Mouse (Mus musculus): Measurements from ENCODE around the gene Calr. TPM values are rescaled to one million over a fixed set of nuclear protein-coding genes. Genes with fewer than 3 reads are reported as not detected.

Gene Calr
- polyA plus RNA-seq, 1 experiment from 2014 or later = 318 TPM

DNA sequence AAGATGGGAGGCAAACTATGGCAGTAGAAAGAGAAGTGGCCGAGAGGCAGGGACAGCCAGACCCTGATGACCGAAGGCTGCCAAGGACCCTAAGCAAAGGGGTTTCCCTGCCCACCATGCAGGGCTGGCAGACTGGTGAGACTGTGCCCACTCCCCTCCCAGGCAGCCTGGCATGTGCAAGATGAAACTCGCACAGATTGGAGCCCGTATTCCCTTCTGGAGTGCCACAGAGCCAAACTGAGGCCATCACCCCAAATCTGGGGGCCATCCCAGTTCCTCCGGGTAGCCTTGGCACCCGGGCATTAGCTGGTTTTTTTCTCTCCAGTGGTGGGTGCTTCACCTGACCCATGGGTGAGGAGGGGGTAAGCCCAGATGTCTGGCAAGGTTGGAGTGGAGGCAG, 48.8 kb downstream of the Calr start:
- TF ChIP-seq CTCF (IDR thresholded peaks at IDR 0.05) (no peak), EP300 (IDR thresholded peaks at IDR 0.05) (no peak)
- DNase-seq (ENCODE audit: low spot score) (no peak), ATAC-seq (no peak)
- H3K9ac ChIP-seq (replicated peaks; ENCODE audit: low read depth) = 0 out of 2 replicates have a peak overlapping the region, but pooled peaks have one; percentile 12
- H3K27me3 ChIP-seq (replicated peaks; ENCODE audit: insufficient read depth, low read length) = no peaks in the 10 kb centered on the region
- H3K27ac ChIP-seq (ENCODE audit: low read length) = no peak overlapping the region
- peaks cover 8% of the 10 kb centered on the region for H3K4me1 ChIP-seq (ENCODE audit: insufficient read depth, low read depth, low read length)
- H3K9me3 ChIP-seq (ENCODE audit: low read length) = no peaks in the 10 kb centered on the region
- H3K36me3 ChIP-seq (ENCODE audit: insufficient read depth, low read length) = 0 out of 2 replicates have a peak, but pooled peaks cover 6% of the 10 kb centered on the region
- H3K4me2 ChIP-seq (replicated peaks; ENCODE audit: low read depth, low read length) = no peak overlapping the region
- WGBS = 69% methylated on average over 6 of the region's 6 CpGs
- no peak overlapping the region for H3K4me3 ChIP-seq (ENCODE audit: low read depth, low read length)

- Histone ChIP-seq H3K27ac (ENCODE audit: low read length) (no peak overlapping the region), H3K27me3 (replicated peaks; ENCODE audit: insufficient read depth, low read length) (no peaks in the 10 kb centered on the region), H3K4me2 (replicated peaks; ENCODE audit: low read depth, low read length) (no peak overlapping the region), H3K9me3 (ENCODE audit: low read length) (no peaks in the 10 kb centered on the region), H3K4me3 (ENCODE audit: low read depth, low read length) (no peak overlapping the region), H3K36me3 (ENCODE audit: insufficient read depth, low read length) (0 out of 2 replicates have a peak, but pooled peaks cover 6% of the 10 kb centered on the region), H3K9ac (replicated peaks; ENCODE audit: low read depth) (no peak overlapping the region), H3K4me1 (ENCODE audit: insufficient read depth, low read depth, low read length) (peaks cover 8% of the 10 kb centered on the region)
- DNase-seq (ENCODE audit: low spot score) = no peak
- ATAC-seq = no peak
- TF ChIP-seq CTCF (IDR thresholded peaks at IDR 0.05) (no peak), EP300 (IDR thresholded peaks at IDR 0.05) (no peak)
- 88% methylated on average over 15 of the region's 15 CpGs for WGBS
Measured at GRCm38 (mm10) chr8:84797256-84797797, 49.4 kb downstream of the Calr start.

DNA sequence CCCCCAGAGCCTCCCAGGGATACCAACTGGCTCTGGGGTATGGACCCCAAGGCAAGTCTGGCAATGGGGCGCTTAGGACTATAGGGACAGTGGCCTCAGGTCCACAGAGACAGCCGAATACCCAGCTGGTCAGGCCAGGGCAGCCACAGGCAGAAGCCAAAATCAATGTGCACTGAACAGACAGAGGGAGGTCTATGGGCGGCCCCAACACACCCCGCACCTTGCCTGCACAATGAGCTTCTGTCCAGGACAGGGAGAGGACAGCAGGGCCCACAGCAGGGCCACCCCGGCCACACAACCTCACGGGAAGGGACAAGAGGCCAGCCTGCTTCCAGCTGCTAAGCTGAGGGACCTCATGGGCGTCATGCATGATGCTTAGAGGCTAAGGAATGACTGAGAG, 52.2 kb downstream of the Calr start:
- no peak overlapping the region for H3K4me2 ChIP-seq (replicated peaks; ENCODE audit: low read depth, low read length)
- 0 out of 2 replicates have a peak, but pooled peaks cover 6% of the 10 kb centered on the region for H3K36me3 ChIP-seq (ENCODE audit: insufficient read depth, low read length)
- DNase-seq (ENCODE audit: low spot score) (peak; percentile 55), ATAC-seq (peak; percentile 20)
- H3K9ac ChIP-seq (replicated peaks; ENCODE audit: low read depth) = no peak overlapping the region
- no peaks in the 10 kb centered on the region for H3K27me3 ChIP-seq (replicated peaks; ENCODE audit: insufficient read depth, low read length)
- peaks cover 22% of the 10 kb centered on the region for H3K4me1 ChIP-seq (ENCODE audit: insufficient read depth, low read depth, low read length)
- no peak for TF ChIP-seq CTCF (IDR thresholded peaks at IDR 0.05)
- no peak for TF ChIP-seq EP300 (IDR thresholded peaks at IDR 0.05)
- no peak overlapping the region for H3K4me3 ChIP-seq (ENCODE audit: low read depth, low read length)
- H3K27ac ChIP-seq (ENCODE audit: low read length) = 0 out of 2 replicates have a peak overlapping the region, but pooled peaks have one; percentile 47
- WGBS = 34% methylated on average over 7 of the region's 7 CpGs
- no peaks in the 10 kb centered on the region for H3K9me3 ChIP-seq (ENCODE audit: low read length)

- Histone ChIP-seq H3K27ac (ENCODE audit: low read length) (0 out of 2 replicates have a peak overlapping the region, but pooled peaks have one; percentile 47), H3K4me3 (ENCODE audit: low read depth, low read length) (no peak overlapping the region), H3K27me3 (replicated peaks; ENCODE audit: insufficient read depth, low read length) (no peaks in the 10 kb centered on the region), H3K4me2 (replicated peaks; ENCODE audit: low read depth, low read length) (no peak overlapping the region), H3K9me3 (ENCODE audit: low read length) (no peaks in the 10 kb centered on the region), H3K36me3 (ENCODE audit: insufficient read depth, low read length) (0 out of 2 replicates have a peak, but pooled peaks cover 6% of the 10 kb centered on the region), H3K9ac (replicated peaks; ENCODE audit: low read depth) (no peak overlapping the region), H3K4me1 (ENCODE audit: insufficient read depth, low read depth, low read length) (peaks cover 26% of the 10 kb centered on the region)
- DNase-seq (ENCODE audit: low spot score) (peak; percentile 74), ATAC-seq (peak; percentile 36)
- TF ChIP-seq EP300 (IDR thresholded peaks at IDR 0.05) = no peak
- no peak for TF ChIP-seq CTCF (IDR thresholded peaks at IDR 0.05)
- 53% methylated on average over 11 of the region's 13 CpGs for WGBS
Measured at GRCm38 (mm10) chr8:84793791-84794485, 52.8 kb downstream of the Calr start.

GRCm38 (mm10) chr8:84793134-84793533, 53.6 kb downstream of the Calr start:
- no peak overlapping the region for H3K9ac ChIP-seq (replicated peaks; ENCODE audit: low read depth)
- H3K27ac ChIP-seq (ENCODE audit: low read length) = no peak overlapping the region
- no peak overlapping the region for H3K4me2 ChIP-seq (replicated peaks; ENCODE audit: low read depth, low read length)
- ATAC-seq (no peak), DNase-seq (ENCODE audit: low spot score) (no peak)
- H3K9me3 ChIP-seq (ENCODE audit: low read length) = no peaks in the 10 kb centered on the region
- no peak overlapping the region for H3K4me3 ChIP-seq (ENCODE audit: low read depth, low read length)
- H3K36me3 ChIP-seq (ENCODE audit: insufficient read depth, low read length) = 0 out of 2 replicates have a peak, but pooled peaks cover 6% of the 10 kb centered on the region
- no peak for TF ChIP-seq CTCF (IDR thresholded peaks at IDR 0.05)
- TF ChIP-seq EP300 (IDR thresholded peaks at IDR 0.05) = no peak
- 80% methylated on average over 9 of the region's 9 CpGs for WGBS
- no peaks in the 10 kb centered on the region for H3K27me3 ChIP-seq (replicated peaks; ENCODE audit: insufficient read depth, low read length)
- H3K4me1 ChIP-seq (ENCODE audit: insufficient read depth, low read depth, low read length) = peaks cover 27% of the 10 kb centered on the region

DNA sequence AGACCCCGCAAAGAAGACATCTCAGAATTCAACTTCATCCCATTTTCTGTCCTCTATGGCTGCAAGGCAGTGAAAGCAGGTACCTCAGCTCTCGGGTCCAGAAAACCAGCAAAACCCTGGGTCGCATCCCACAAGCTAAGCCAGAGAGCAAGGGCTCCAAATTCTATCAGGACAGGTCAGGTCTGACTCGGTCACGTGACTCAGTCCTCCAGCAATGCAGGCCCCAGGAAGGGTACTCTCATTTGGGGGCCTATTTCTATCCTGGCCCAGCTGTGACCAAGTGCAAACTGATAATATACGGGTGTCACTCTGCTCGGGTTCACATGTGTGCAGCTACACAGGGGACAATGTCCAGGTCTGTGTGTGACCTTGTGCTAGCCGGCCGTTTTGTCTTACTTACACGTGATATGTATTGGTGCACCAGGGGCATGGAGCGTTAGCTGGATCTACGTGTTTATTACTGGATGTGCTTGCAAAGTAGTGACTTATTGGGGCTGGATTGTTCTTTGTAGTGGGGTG, 54.2 kb downstream of the Calr start:
- H3K4me1 ChIP-seq (ENCODE audit: insufficient read depth, low read depth, low read length) = peaks cover 31% of the 10 kb centered on the region
- no peaks in the 10 kb centered on the region for H3K9me3 ChIP-seq (ENCODE audit: low read length)
- H3K36me3 ChIP-seq (ENCODE audit: insufficient read depth, low read length) = 0 out of 2 replicates have a peak, but pooled peaks cover 6% of the 10 kb centered on the region
- TF ChIP-seq EP300 (IDR thresholded peaks at IDR 0.05) = no peak
- no peak overlapping the region for H3K4me2 ChIP-seq (replicated peaks; ENCODE audit: low read depth, low read length)
- no peak for DNase-seq (ENCODE audit: low spot score)
- no peak overlapping the region for H3K4me3 ChIP-seq (ENCODE audit: low read depth, low read length)
- H3K27me3 ChIP-seq (replicated peaks; ENCODE audit: insufficient read depth, low read length) = no peaks in the 10 kb centered on the region
- no peak overlapping the region for H3K9ac ChIP-seq (replicated peaks; ENCODE audit: low read depth)
- no peak for ATAC-seq
- H3K27ac ChIP-seq (ENCODE audit: low read length) = no peak overlapping the region
- 80% methylated on average over 12 of the region's 12 CpGs for WGBS

Small RNA genes within 50 kb of the gene (microRNA-seq; reads per million reads assigned to microRNA genes)
- 1.5 reads per million for gene Mir7069

Other genes with a start within 250 kb of the Calr start
- gene Ier2, start 184.1 kb downstream of the Calr start, polyA plus RNA-seq (2015; fragmentation: Nextera tagmentation; extraction: Ambion mirVana) = 113 and 140 TPM in 2 replicates
- gene Trmt1, start 160.6 kb downstream of the Calr start, polyA plus RNA-seq (2015; fragmentation: Nextera tagmentation; extraction: Ambion mirVana) = 38.4 and 43.4 TPM in 2 replicates
- 7.1 and 7.4 TPM in 2 replicates for gene Nacc1, start 159.1 kb downstream of the Calr start, polyA plus RNA-seq (2015; fragmentation: Nextera tagmentation; extraction: Ambion mirVana)
- gene Lyl1, start 145.5 kb downstream of the Calr start, polyA plus RNA-seq (2015; fragmentation: Nextera tagmentation; extraction: Ambion mirVana) = 11.6 and 13.9 TPM in 2 replicates
- gene G430095P16Rik, start 123.9 kb downstream of the Calr start, polyA plus RNA-seq (2015; fragmentation: Nextera tagmentation; extraction: Ambion mirVana) = 2.0 and 2.8 TPM in 2 replicates
- 38.8 and 45.1 TPM in 2 replicates for gene Nfix, start 46.6 kb downstream of the Calr start, polyA plus RNA-seq (2015; fragmentation: Nextera tagmentation; extraction: Ambion mirVana)
- gene Dand5, start 24.1 kb downstream of the Calr start, polyA plus RNA-seq (2015; fragmentation: Nextera tagmentation; extraction: Ambion mirVana) = 6.2 and 6.8 TPM in 2 replicates
- 24.4 and 24.8 TPM in 2 replicates for gene Gadd45gip1, start 15.4 kb downstream of the Calr start, polyA plus RNA-seq (2015; fragmentation: Nextera tagmentation; extraction: Ambion mirVana)
- 77.9 and 85.7 TPM in 2 replicates for gene Rad23a, start 6.3 kb downstream of the Calr start, polyA plus RNA-seq (2015; fragmentation: Nextera tagmentation; extraction: Ambion mirVana)
- 44.0 and 44.6 TPM in 2 replicates for gene Farsa, start 10.1 kb upstream of the Calr start, polyA plus RNA-seq (2015; fragmentation: Nextera tagmentation; extraction: Ambion mirVana)
- gene Syce2, start 25.2 kb upstream of the Calr start, polyA plus RNA-seq (2015; fragmentation: Nextera tagmentation; extraction: Ambion mirVana) = 11.1 and 11.4 TPM in 2 replicates
- gene Gcdh, start 47.0 kb upstream of the Calr start, polyA plus RNA-seq (2015; fragmentation: Nextera tagmentation; extraction: Ambion mirVana) = 16.2 and 21.1 TPM in 2 replicates
- 0.69 and 1.1 TPM in 2 replicates for gene Klf1, start 55.0 kb upstream of the Calr start, polyA plus RNA-seq (2015; fragmentation: Nextera tagmentation; extraction: Ambion mirVana)
- 24.0 and 29.1 TPM in 2 replicates for gene Dnase2a, start 61.6 kb upstream of the Calr start, polyA plus RNA-seq (2015; fragmentation: Nextera tagmentation; extraction: Ambion mirVana)
- 0.32 and 0.33 TPM in 2 replicates for gene Mast1, start 90.4 kb upstream of the Calr start, polyA plus RNA-seq (2015; fragmentation: Nextera tagmentation; extraction: Ambion mirVana)
- not detected in 2 replicates for gene Rtbdn, start 100.1 kb upstream of the Calr start, polyA plus RNA-seq (2015; fragmentation: Nextera tagmentation; extraction: Ambion mirVana)
- gene Gm49661, start 122.5 kb upstream of the Calr start, polyA plus RNA-seq (2015; fragmentation: Nextera tagmentation; extraction: Ambion mirVana) = 1.1 TPM in 1 of 2 replicates, not detected in the other
- 337 and 356 TPM in 2 replicates for gene Prdx2, start 122.7 kb upstream of the Calr start, polyA plus RNA-seq (2015; fragmentation: Nextera tagmentation; extraction: Ambion mirVana)
- 46.4 and 55.7 TPM in 2 replicates for gene Rnaseh2a, start 122.8 kb upstream of the Calr start, polyA plus RNA-seq (2015; fragmentation: Nextera tagmentation; extraction: Ambion mirVana)
- 69.0 and 126 TPM in 2 replicates for gene Junb, start 131.8 kb upstream of the Calr start, polyA plus RNA-seq (2015; fragmentation: Nextera tagmentation; extraction: Ambion mirVana)
- 19.2 and 22.3 TPM in 2 replicates for gene Hook2, start 143.7 kb upstream of the Calr start, polyA plus RNA-seq (2015; fragmentation: Nextera tagmentation; extraction: Ambion mirVana)
- gene Best2, start 167.6 kb upstream of the Calr start, polyA plus RNA-seq (2015; fragmentation: Nextera tagmentation; extraction: Ambion mirVana) = not detected in 2 replicates
- gene Asna1, start 178.3 kb upstream of the Calr start, polyA plus RNA-seq (2015; fragmentation: Nextera tagmentation; extraction: Ambion mirVana) = 80.9 and 83.1 TPM in 2 replicates
- 116 and 126 TPM in 2 replicates for gene Trir, start 179.9 kb upstream of the Calr start, polyA plus RNA-seq (2015; fragmentation: Nextera tagmentation; extraction: Ambion mirVana)
- gene Tnpo2, start 190.0 kb upstream of the Calr start, polyA plus RNA-seq (2015; fragmentation: Nextera tagmentation; extraction: Ambion mirVana) = 16.4 and 18.0 TPM in 2 replicates
- 34.8 and 35.6 TPM in 2 replicates for gene Fbxw9, start 213.1 kb upstream of the Calr start, polyA plus RNA-seq (2015; fragmentation: Nextera tagmentation; extraction: Ambion mirVana)
- gene Gm5741, start 221.0 kb upstream of the Calr start, polyA plus RNA-seq (2015; fragmentation: Nextera tagmentation; extraction: Ambion mirVana) = not detected in 2 replicates
- 44.2 and 48.3 TPM in 2 replicates for gene Dhps, start 224.8 kb upstream of the Calr start, polyA plus RNA-seq (2015; fragmentation: Nextera tagmentation; extraction: Ambion mirVana)
- gene Wdr83os, start 233.8 kb upstream of the Calr start, polyA plus RNA-seq (2015; fragmentation: Nextera tagmentation; extraction: Ambion mirVana) = 88.9 and 95.6 TPM in 2 replicates
- 26.7 and 27.0 TPM in 2 replicates for gene Wdr83, start 234.4 kb upstream of the Calr start, polyA plus RNA-seq (2015; fragmentation: Nextera tagmentation; extraction: Ambion mirVana)
- 38.4 and 40.6 TPM in 2 replicates for gene Man2b1, start 236.3 kb upstream of the Calr start, polyA plus RNA-seq (2015; fragmentation: Nextera tagmentation; extraction: Ambion mirVana)